Mouse (Mus musculus): ENCODE data around the gene Tnfrsf9. TPM values are rescaled to one million over a fixed set of nuclear protein-coding genes. Genes with fewer than 3 reads are reported as not detected.

Gene Tnfrsf9
- polyA plus RNA-seq, 1 experiment from 2014 or later = 1.1 TPM

GRCm38 (mm10) chr4:150964635-150965554, 50.5 kb downstream of the Tnfrsf9 start:
- H3K9me3 ChIP-seq (ENCODE audit: low read length) = no peaks in the 10 kb centered on the region
- no peak overlapping the region for H3K27ac ChIP-seq (ENCODE audit: low read length)
- WGBS = 10% methylated on average over 25 of the region's 25 CpGs
- H3K27me3 ChIP-seq (replicated peaks; ENCODE audit: insufficient read depth, low read length) = no peaks in the 10 kb centered on the region
- no peaks in the 10 kb centered on the region for H3K4me1 ChIP-seq (ENCODE audit: insufficient read depth, low read depth, low read length)
- peak overlapping the region; percentile 12; the same call in 1 of the 2 replicates for H3K4me3 ChIP-seq (ENCODE audit: low read depth, low read length)
- TF ChIP-seq EP300 (IDR thresholded peaks at IDR 0.05) (no peak), CTCF (IDR thresholded peaks at IDR 0.05) (peak; percentile 89)
- no peaks in the 10 kb centered on the region for H3K36me3 ChIP-seq (ENCODE audit: insufficient read depth, low read length)
- H3K4me2 ChIP-seq (replicated peaks; ENCODE audit: low read depth, low read length) = peak overlapping the region; percentile 55
- DNase-seq (ENCODE audit: low spot score) (peak; percentile 78), ATAC-seq (peak; percentile 84)
- H3K9ac ChIP-seq (replicated peaks; ENCODE audit: low read depth) = no peak overlapping the region

GRCm38 (mm10) chr4:150965555-150965951, 51.2 kb downstream of the Tnfrsf9 start:
- Histone ChIP-seq H3K27me3 (replicated peaks; ENCODE audit: insufficient read depth, low read length) (no peaks in the 10 kb centered on the region), H3K4me2 (replicated peaks; ENCODE audit: low read depth, low read length) (no peak overlapping the region), H3K27ac (ENCODE audit: low read length) (no peak overlapping the region), H3K4me1 (ENCODE audit: insufficient read depth, low read depth, low read length) (no peaks in the 10 kb centered on the region), H3K9ac (replicated peaks; ENCODE audit: low read depth) (no peak overlapping the region), H3K36me3 (ENCODE audit: insufficient read depth, low read length) (no peaks in the 10 kb centered on the region), H3K4me3 (ENCODE audit: low read depth, low read length) (no peak overlapping the region), H3K9me3 (ENCODE audit: low read length) (no peaks in the 10 kb centered on the region)
- TF ChIP-seq CTCF (IDR thresholded peaks at IDR 0.05) (peak; percentile 40), EP300 (IDR thresholded peaks at IDR 0.05) (no peak)
- WGBS = 71% methylated on average over 11 of the region's 11 CpGs
- ATAC-seq = no peak
- no peak for DNase-seq (ENCODE audit: low spot score)

- H3K9me3 ChIP-seq (ENCODE audit: low read length) = no peaks in the 10 kb centered on the region
- no peaks in the 10 kb centered on the region for H3K27me3 ChIP-seq (replicated peaks; ENCODE audit: insufficient read depth, low read length)
- H3K27ac ChIP-seq (ENCODE audit: low read length) = no peak overlapping the region
- no peaks in the 10 kb centered on the region for H3K4me1 ChIP-seq (ENCODE audit: insufficient read depth, low read depth, low read length)
- no peak overlapping the region for H3K9ac ChIP-seq (replicated peaks; ENCODE audit: low read depth)
- DNase-seq (ENCODE audit: low spot score) = peak; percentile 58
- no peak overlapping the region for H3K4me2 ChIP-seq (replicated peaks; ENCODE audit: low read depth, low read length)
- ATAC-seq = no peak
- 15% methylated on average over 7 of the region's 7 CpGs for WGBS
- no peaks in the 10 kb centered on the region for H3K36me3 ChIP-seq (ENCODE audit: insufficient read depth, low read length)
- H3K4me3 ChIP-seq (ENCODE audit: low read depth, low read length) = no peak overlapping the region
- TF ChIP-seq CTCF (IDR thresholded peaks at IDR 0.05) (peak; percentile 82), EP300 (IDR thresholded peaks at IDR 0.05) (no peak)
Observed at GRCm38 (mm10) chr4:150966556-150966955, 52.2 kb downstream of the Tnfrsf9 start.

- TF ChIP-seq CTCF (IDR thresholded peaks at IDR 0.05) = no peak
- H3K4me2 ChIP-seq (replicated peaks; ENCODE audit: low read depth, low read length) = no peak overlapping the region
- no peak for ATAC-seq
- no peak for DNase-seq (ENCODE audit: low spot score)
- WGBS = 84% methylated on average over 8 of the region's 8 CpGs
- no peaks in the 10 kb centered on the region for H3K9me3 ChIP-seq (ENCODE audit: low read length)
- H3K9ac ChIP-seq (replicated peaks; ENCODE audit: low read depth) = no peak overlapping the region
- no peaks in the 10 kb centered on the region for H3K4me1 ChIP-seq (ENCODE audit: insufficient read depth, low read depth, low read length)
- no peak overlapping the region for H3K27ac ChIP-seq (ENCODE audit: low read length)
- no peaks in the 10 kb centered on the region for H3K36me3 ChIP-seq (ENCODE audit: insufficient read depth, low read length)
- H3K4me3 ChIP-seq (ENCODE audit: low read depth, low read length) = no peak overlapping the region
- no peaks in the 10 kb centered on the region for H3K27me3 ChIP-seq (replicated peaks; ENCODE audit: insufficient read depth, low read length)
Observed at GRCm38 (mm10) chr4:150968956-150969355, 54.6 kb downstream of the Tnfrsf9 start.

- TF ChIP-seq EP300 (IDR thresholded peaks at IDR 0.05) (no peak), CTCF (IDR thresholded peaks at IDR 0.05) (no peak)
- H3K4me2 ChIP-seq (replicated peaks; ENCODE audit: low read depth, low read length) = no peak overlapping the region
- H3K9ac ChIP-seq (replicated peaks; ENCODE audit: low read depth) = no peak overlapping the region
- no peaks in the 10 kb centered on the region for H3K4me1 ChIP-seq (ENCODE audit: insufficient read depth, low read depth, low read length)
- no peak overlapping the region for H3K27ac ChIP-seq (ENCODE audit: low read length)
- DNase-seq (ENCODE audit: low spot score) (no peak), ATAC-seq (no peak)
- H3K36me3 ChIP-seq (ENCODE audit: insufficient read depth, low read length) = no peaks in the 10 kb centered on the region
- H3K27me3 ChIP-seq (replicated peaks; ENCODE audit: insufficient read depth, low read length) = no peaks in the 10 kb centered on the region
- 63% methylated on average over 8 of the region's 8 CpGs for WGBS
- H3K4me3 ChIP-seq (ENCODE audit: low read depth, low read length) = no peak overlapping the region
- H3K9me3 ChIP-seq (ENCODE audit: low read length) = no peaks in the 10 kb centered on the region
Observed at GRCm38 (mm10) chr4:150973264-150973663, 58.9 kb downstream of the Tnfrsf9 start.

GRCm38 (mm10) chr4:150975145-150975544, 60.8 kb downstream of the Tnfrsf9 start:
- H3K27ac ChIP-seq (ENCODE audit: low read length) = no peak overlapping the region
- DNase-seq (ENCODE audit: low spot score) (peak; percentile 81), ATAC-seq (peak; percentile 95)
- H3K9ac ChIP-seq (replicated peaks; ENCODE audit: low read depth) = no peak overlapping the region
- H3K36me3 ChIP-seq (ENCODE audit: insufficient read depth, low read length) = no peaks in the 10 kb centered on the region
- H3K4me2 ChIP-seq (replicated peaks; ENCODE audit: low read depth, low read length) = no peak overlapping the region
- TF ChIP-seq CTCF (IDR thresholded peaks at IDR 0.05) (no peak), EP300 (IDR thresholded peaks at IDR 0.05) (peak; percentile 51)
- no peaks in the 10 kb centered on the region for H3K4me1 ChIP-seq (ENCODE audit: insufficient read depth, low read depth, low read length)
- 16% methylated on average over 1 of the region's 1 CpGs for WGBS
- no peak overlapping the region for H3K4me3 ChIP-seq (ENCODE audit: low read depth, low read length)
- H3K27me3 ChIP-seq (replicated peaks; ENCODE audit: insufficient read depth, low read length) = no peaks in the 10 kb centered on the region
- no peaks in the 10 kb centered on the region for H3K9me3 ChIP-seq (ENCODE audit: low read length)
